Mouse (Mus musculus) kidney, embryonic 15.5 days (tissue): ENCODE data around the gene Nsun2. TPM values are rescaled to one million over a fixed set of nuclear protein-coding genes. Genes with fewer than 3 reads are reported as not detected.

Source experiments
- ATAC-seq: fragments of 200-750 bp; cut with Nextera tagmentation; replicated peaks from 2 replicates; pipeline ENCODE4 v1.8.0; 2017; ENCODE audit warnings: moderate TSS enrichment; ENCODE audit not compliant: low FRiP score
- H3K27ac ChIP-seq: fragments of 300-500 bp; sonication (generic); 2 replicates; pipeline ENCODE4 v1.5.1; 2015; ENCODE audit warnings: mild to moderate bottlenecking, inconsistent platforms
- H3K27me3 ChIP-seq: fragments of 300-500 bp; sonication (generic); 2 replicates; pipeline ENCODE4 v1.6.1; 2015; ENCODE audit warnings: inconsistent platforms
- H3K36me3 ChIP-seq: fragments of 300-500 bp; sonication (generic); 2 replicates; pipeline ENCODE4 v1.6.1; 2015; ENCODE audit warnings: inconsistent platforms
- H3K4me1 ChIP-seq: fragments of 300-500 bp; sonication (generic); 2 replicates; pipeline ENCODE4 v1.6.1; 2015; ENCODE audit warnings: inconsistent platforms
- H3K4me2 ChIP-seq: fragments of 300-500 bp; sonication (generic); 2 replicates; pipeline ENCODE4 v1.6.1; 2015; ENCODE audit warnings: moderate library complexity, mild to moderate bottlenecking, inconsistent platforms
- H3K4me3 ChIP-seq: fragments of 300-500 bp; sonication (generic); replicated peaks from 2 replicates; pipeline ENCODE4 v1.5.1; 2015; ENCODE audit warnings: mild to moderate bottlenecking, inconsistent platforms
- H3K9ac ChIP-seq: fragments of 300-500 bp; sonication (generic); 2 replicates; pipeline ENCODE4 v1.6.1; 2015; ENCODE audit warnings: mild to moderate bottlenecking, inconsistent platforms
- H3K9me3 ChIP-seq: fragments of 300-500 bp; sonication (generic); replicated peaks from 2 replicates; pipeline ENCODE4 v1.6.1; 2016; ENCODE audit warnings: inconsistent platforms
- WGBS: fragments of 180-500 bp; shearing (Covaris S2); methylation state at CpG from one replicate; pipeline ENCODE4 v1.1.7; 2015; ENCODE audit warnings: mixed read lengths; 5-methylcytosine and 5-hydroxymethylcytosine counted together
- polyA plus RNA-seq: library from polyadenylated mRNA; unstranded; fragments of >200 nt; fragmentation: Nextera tagmentation; extraction: Ambion mirVana; gene quantifications from 2 replicates; pipeline ENCODE4 v1.2.1, GENCODE M21; 2015

Nsun2 gene
- polyA plus RNA-seq: 130 TPM in 2 replicates

DNA sequence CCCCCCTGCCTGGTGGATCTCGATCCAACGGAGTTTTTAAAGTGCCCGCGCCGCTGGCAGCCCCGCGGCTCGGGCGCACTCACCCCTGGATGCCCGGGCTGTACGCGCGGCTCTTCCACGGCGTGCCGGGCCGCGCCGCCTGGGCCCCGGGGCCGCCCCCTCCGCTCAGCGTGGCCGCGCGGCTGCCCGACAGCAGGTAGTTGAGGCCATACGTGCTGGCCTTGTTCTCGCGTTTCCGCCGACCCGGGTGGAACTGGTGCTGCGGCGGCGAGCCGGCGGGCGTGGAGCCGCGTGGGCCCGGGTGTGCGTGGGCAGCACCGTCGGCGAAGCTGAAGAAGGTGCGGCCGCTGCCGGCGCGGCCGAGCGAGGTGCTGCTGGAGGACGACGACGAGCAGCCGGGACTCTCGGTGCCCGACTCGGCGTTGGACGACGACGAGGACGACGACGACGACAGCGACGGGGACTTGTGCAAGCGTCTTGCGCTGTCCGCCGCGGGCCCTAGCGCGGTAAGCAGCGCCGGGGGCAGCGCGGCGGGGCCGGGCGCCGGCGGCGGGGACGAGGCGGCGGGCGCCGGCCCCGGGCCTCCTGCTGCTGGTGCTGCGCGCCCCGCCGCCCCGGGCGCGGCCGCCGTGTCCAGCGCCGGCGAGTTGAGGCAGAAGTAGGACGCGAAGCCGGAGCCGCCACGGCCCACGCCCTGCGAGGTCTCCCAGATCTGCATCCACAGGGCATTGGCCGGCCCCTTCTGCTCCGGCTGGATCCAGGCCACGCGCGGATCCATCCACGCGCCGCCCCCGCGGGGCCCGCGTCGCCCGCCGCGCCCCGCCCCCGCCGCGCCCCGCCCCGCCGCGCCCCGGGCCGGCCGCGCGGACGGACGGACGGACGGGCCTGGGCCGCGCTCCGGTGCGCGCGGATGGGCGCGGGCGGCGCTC, at the start of gene Nsun2:
Gene Nsun2 (plus strand): TSS at position 342 of the 929 bp plus-strand sequence.
- H3K27ac ChIP-seq: peak within 1 kb of the TSS; percentile 96
- H3K4me1 ChIP-seq: peaks cover 47% of the 10 kb centered on the region
- peaks cover 18% of the 10 kb centered on the region for H3K36me3 ChIP-seq
- H3K4me2 ChIP-seq: peak within 1 kb of the TSS; percentile 83
- no peak for ATAC-seq
- peak within 1 kb of the TSS; percentile 79 for H3K4me3 ChIP-seq
- H3K9me3 ChIP-seq: no peaks in the 10 kb centered on the region
- no peaks in the 10 kb centered on the region for H3K27me3 ChIP-seq
- H3K9ac ChIP-seq: peak within 1 kb of the TSS; percentile 90
- under 1% methylated on average over 112 of the region's 155 CpGs for WGBS

DNA sequence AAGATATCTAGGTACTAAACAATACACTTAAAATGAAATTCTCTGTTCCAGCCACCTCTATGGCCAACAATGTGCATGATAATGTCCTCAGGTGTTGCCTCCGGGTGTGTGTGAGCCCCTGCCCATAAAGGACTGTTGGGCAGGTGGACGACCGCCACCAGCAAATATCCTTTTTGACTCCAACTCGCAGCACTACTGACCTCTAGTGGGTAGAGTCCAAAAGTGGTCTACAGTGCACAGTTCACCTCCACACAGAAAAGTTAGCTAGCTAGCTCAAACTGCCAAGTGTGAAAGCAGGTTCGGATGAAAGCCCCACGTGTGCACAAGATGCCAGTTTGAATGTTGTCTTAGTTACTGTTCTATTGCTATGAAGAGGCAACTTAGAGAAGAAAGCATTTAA, 48.2 kb upstream of the Nsun2 start:
- peaks cover 73% of the 10 kb centered on the region for H3K27me3 ChIP-seq
- WGBS: 13% methylated on average over 6 of the region's 6 CpGs

DNA sequence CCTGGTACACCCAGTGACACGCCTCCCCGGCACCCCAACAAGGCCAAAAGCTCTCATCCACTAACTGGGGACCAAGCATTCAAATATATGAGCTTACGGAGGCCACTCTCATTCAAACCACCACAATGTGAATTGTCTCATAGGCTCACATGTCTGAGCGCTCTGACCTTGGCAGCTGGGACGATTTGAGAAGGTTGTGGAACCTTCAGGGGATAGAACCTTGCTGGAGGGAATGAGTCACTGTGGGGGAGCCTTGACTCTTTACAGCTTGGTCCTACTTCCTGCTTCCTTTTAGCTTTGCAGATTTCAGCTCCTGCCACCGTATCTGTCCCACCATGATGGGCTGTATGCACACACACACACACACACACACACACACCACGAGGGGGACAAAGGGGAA, 47.7 kb upstream of the Nsun2 start:
- Histone ChIP-seq H3K4me2 (no peak overlapping the region), H3K4me3 (no peak overlapping the region), H3K27me3 (peaks cover 69% of the 10 kb centered on the region), H3K27ac (no peak overlapping the region), H3K36me3 (no peaks in the 10 kb centered on the region), H3K4me1 (peaks cover 37% of the 10 kb centered on the region), H3K9me3 (no peaks in the 10 kb centered on the region), H3K9ac (no peak overlapping the region)
- ATAC-seq: no peak
- 68% methylated on average over 7 of the region's 7 CpGs for WGBS

More for the DNA sequence above, 48.2 kb upstream of the Nsun2 start:
- no peak overlapping the region for H3K4me2 ChIP-seq
- H3K36me3 ChIP-seq: no peaks in the 10 kb centered on the region
- ATAC-seq: no peak
- H3K4me1 ChIP-seq: peaks cover 38% of the 10 kb centered on the region
- H3K9ac ChIP-seq: no peak overlapping the region
- no peak overlapping the region for H3K27ac ChIP-seq
- H3K4me3 ChIP-seq: no peak overlapping the region
- H3K9me3 ChIP-seq: no peaks in the 10 kb centered on the region

DNA sequence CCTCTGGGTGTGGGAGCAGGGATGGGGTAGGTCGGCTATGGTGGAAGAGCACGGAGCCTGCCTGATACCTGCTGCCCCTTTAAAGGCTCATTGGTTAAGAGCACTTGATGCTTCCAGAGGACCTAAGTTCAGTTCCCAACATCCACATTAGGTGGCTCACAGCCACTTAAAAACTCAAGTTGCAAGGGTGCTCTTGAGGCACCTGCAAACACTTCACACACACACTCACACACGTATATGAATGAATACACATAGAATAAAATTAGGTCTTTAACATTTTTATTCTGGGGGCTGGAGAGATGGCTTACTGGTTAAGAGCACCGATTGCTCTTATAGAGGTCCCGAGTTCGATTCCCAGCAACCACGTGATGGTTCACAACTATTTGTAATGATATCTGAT, 46.4 kb upstream of the Nsun2 start:
- Histone ChIP-seq H3K4me1 (peaks cover 24% of the 10 kb centered on the region), H3K27me3 (peaks cover 56% of the 10 kb centered on the region), H3K9me3 (no peaks in the 10 kb centered on the region), H3K4me2 (peak overlapping the region; percentile 63), H3K27ac (no peak overlapping the region), H3K9ac (no peak overlapping the region), H3K36me3 (no peaks in the 10 kb centered on the region), H3K4me3 (no peak overlapping the region)
- 88% methylated on average over 7 of the region's 7 CpGs for WGBS
- ATAC-seq: no peak

DNA sequence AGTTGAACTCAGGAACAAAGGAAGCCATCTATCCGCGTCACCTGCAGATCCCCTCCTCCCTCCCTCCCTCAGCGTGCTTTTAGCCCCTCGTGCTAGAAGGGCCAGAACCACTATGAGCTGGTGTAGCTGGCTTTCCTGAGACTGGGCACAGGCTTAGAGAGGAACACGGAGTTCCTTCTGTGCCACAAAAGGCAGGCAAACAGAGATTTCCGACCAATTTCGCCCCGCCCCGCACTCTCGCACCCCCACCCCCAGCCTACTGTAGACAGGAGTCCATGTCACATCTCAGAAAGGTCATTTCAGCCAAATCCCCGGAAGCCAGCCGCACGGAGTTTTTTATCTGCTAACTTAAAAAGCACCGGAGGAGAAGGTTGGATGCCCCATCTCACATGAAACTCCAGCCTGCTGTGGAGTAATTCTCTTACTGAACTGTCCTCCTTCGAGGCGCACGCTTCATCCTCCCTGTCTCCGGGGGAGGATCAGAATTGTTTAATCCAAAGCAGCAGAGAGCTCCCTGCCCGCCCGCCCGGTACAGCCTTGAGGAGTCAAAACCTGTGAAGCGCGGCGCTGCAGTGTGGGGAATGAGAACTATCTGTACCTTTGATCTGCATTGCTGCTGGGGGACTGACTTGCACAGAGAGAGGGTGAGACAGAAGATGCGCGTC, 45.8 kb upstream of the Nsun2 start:
- H3K27me3 ChIP-seq: peaks cover 50% of the 10 kb centered on the region
- no peaks in the 10 kb centered on the region for H3K9me3 ChIP-seq
- peak; percentile 81 for ATAC-seq
- WGBS: 1% methylated on average over 26 of the region's 26 CpGs
- H3K4me2 ChIP-seq: peak overlapping the region; percentile 63
- no peaks in the 10 kb centered on the region for H3K36me3 ChIP-seq
- no peak overlapping the region; the same call in 1 of the 2 replicates for H3K27ac ChIP-seq
- peak overlapping the region; percentile 35 for H3K4me3 ChIP-seq
- peaks cover 20% of the 10 kb centered on the region for H3K4me1 ChIP-seq
- H3K9ac ChIP-seq: peak overlapping the region; percentile 21

DNA sequence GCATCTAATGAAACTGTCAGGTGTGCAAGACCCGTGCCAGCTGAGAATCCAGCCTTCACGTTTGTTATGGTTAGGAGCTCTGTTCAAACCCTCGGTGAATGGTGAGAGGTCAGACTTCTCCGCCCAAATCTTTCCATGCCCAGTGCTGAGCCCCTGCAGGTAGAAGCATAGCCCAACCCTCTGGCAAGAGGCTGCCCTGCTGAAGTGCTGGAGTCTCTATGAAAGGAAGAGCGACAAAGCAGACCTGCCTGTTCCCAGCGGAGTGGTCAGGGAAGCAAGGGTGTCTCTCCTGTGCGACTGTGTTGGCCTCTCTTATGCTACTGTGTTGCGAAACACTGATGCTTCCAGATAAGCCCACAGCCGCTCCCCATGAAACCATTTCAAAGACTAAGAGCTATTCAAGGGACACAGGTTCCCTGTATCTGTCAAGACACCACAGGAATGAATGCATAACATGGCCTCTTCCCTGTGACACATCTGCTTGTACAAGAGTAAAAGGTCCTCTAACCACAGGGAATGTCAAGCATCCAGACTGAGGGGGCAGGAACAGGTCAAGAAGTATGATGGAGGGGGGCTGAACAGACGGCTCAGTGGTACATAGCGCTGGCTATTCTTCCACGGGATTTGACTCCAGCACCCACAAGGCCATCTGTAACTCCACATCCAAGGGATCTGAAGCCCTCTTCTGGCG, 44.8 kb upstream of the Nsun2 start:
- Histone ChIP-seq H3K9ac (no peak overlapping the region), H3K4me2 (peak overlapping the region; percentile 63), H3K27ac (no peak overlapping the region), H3K4me3 (no peak overlapping the region), H3K9me3 (no peaks in the 10 kb centered on the region), H3K4me1 (peaks cover 20% of the 10 kb centered on the region), H3K36me3 (no peaks in the 10 kb centered on the region), H3K27me3 (peaks cover 40% of the 10 kb centered on the region)
- WGBS: 36% methylated on average over 13 of the region's 13 CpGs
- no peak for ATAC-seq

DNA sequence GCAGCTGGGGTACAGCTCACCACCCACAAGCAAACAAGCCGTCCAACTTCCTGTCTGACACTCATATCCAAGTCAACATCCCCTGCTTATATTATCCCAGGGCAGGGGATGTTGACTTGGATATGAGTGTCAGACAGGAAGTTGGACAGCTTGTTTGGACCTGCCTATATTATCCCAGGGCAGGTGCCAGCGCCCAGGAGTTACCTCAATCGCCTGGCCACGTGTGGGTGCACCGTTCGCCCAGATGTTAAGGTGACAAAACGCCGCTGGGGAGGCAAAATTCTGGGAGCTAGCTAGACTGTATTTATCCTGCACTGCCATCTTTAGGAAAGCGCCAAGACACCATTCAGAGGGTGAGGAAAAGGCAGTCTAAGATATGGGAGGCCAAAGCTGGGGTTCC, 43.8 kb upstream of the Nsun2 start:
- Histone ChIP-seq H3K27ac (no peak overlapping the region), H3K9me3 (no peaks in the 10 kb centered on the region), H3K4me1 (peaks cover 20% of the 10 kb centered on the region), H3K27me3 (peaks cover 32% of the 10 kb centered on the region), H3K9ac (no peak overlapping the region), H3K4me3 (no peak overlapping the region), H3K4me2 (no peak overlapping the region), H3K36me3 (no peaks in the 10 kb centered on the region)
- no peak for ATAC-seq
- WGBS: 74% methylated on average over 9 of the region's 9 CpGs

DNA sequence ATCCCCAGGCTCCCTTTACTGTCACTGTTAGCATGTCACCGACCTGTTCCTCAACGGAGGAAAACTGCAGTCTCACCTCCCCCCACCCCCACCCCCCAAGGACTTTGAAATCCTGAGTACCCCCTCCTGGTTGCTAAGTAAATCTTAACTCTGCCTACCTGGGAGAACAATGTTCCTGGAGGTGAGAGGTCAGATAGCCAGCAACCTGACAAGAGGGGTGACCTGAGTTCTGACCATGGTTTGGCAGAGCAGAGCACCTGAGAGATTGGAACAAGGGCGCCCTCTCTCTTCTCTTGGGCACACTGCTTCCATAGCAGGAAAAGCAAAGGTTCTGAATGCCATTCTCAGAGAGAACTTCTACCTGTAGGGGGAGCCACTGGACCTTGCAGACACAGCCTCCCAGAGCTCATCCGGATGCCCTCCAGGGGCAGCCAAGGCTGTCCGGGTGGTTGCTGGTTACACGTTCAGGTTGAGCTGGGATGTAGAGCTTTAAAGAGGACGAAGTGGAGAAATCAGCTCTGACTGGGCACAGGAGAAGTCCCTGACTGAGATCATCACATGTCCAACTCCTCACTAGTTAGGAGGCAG, 40.6 kb upstream of the Nsun2 start:
- WGBS: 26% methylated on average over 7 of the region's 7 CpGs
- peak; percentile 29; the same call in 1 of the 2 replicates for ATAC-seq
- no peak overlapping the region for H3K27ac ChIP-seq
- H3K9ac ChIP-seq: no peak overlapping the region
- no peak overlapping the region for H3K4me3 ChIP-seq
- peaks cover 12% of the 10 kb centered on the region; the same call in 1 of the 2 replicates for H3K27me3 ChIP-seq
- H3K9me3 ChIP-seq: no peaks in the 10 kb centered on the region
- H3K4me1 ChIP-seq: peaks cover 11% of the 10 kb centered on the region
- H3K36me3 ChIP-seq: peaks cover 17% of the 10 kb centered on the region
- no peak overlapping the region for H3K4me2 ChIP-seq

DNA sequence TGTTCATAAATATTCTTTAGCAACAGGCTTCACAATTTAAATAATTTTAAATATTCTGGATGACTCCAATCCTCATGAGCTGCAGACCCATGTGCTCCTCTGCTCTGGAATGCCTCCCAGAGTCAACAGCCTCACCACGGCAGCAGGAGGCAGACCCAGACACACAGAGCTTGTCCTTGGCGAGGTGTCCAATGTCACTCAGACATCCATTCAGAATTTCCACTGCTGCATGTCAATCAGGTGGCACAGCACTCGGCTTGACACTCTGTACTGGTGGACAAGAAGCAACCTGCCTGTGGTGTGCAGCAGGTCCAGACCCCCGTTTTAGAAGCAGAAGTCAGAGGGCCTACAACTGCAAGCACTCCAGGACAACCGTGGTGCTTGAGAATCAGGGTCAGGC, 35.3 kb upstream of the Nsun2 start:
- no peaks in the 10 kb centered on the region for H3K9me3 ChIP-seq
- WGBS: 83% methylated on average over 5 of the region's 5 CpGs
- H3K4me2 ChIP-seq: no peak overlapping the region
- no peak for ATAC-seq
- no peak overlapping the region for H3K4me3 ChIP-seq
- H3K27me3 ChIP-seq: no peaks in the 10 kb centered on the region
- H3K9ac ChIP-seq: no peak overlapping the region
- H3K36me3 ChIP-seq: peaks cover 71% of the 10 kb centered on the region
- no peak overlapping the region for H3K27ac ChIP-seq
- H3K4me1 ChIP-seq: no peaks in the 10 kb centered on the region

DNA sequence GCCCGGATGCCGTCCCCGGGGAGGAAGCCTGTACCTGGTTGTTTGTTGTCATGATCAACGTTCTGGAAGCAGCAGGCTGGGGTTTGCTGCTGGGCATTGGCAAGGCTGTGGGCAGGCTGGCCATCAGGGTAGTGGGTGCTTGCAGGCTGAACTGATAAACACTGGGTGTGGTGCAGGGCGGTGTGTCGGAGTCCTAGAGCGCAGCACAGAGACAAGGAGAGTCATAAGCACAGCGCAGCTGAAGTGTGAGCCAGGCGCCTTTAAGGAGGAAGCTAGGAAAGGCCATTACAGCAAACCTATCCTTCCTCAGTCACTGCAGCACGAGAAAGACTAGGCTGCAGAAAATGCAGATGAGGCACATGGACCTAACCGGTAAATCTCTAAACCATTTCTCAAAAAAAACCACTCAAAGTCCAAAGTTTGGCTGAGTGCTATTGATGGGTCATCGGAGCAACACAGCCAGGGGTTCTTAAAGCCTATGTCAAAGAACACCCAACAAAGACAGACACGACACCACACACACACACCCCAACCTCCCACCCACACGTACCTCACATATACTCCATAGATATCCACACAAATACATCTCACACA, 31.3 kb upstream of the Nsun2 start:
- no peak for ATAC-seq
- no peak overlapping the region for H3K4me3 ChIP-seq
- H3K27ac ChIP-seq: no peak overlapping the region
- no peaks in the 10 kb centered on the region for H3K27me3 ChIP-seq
- WGBS: 94% methylated on average over 14 of the region's 14 CpGs
- no peaks in the 10 kb centered on the region for H3K4me1 ChIP-seq
- no peak overlapping the region for H3K4me2 ChIP-seq
- no peak overlapping the region for H3K9ac ChIP-seq
- peaks cover 97% of the 10 kb centered on the region for H3K36me3 ChIP-seq
- H3K9me3 ChIP-seq: no peaks in the 10 kb centered on the region

DNA sequence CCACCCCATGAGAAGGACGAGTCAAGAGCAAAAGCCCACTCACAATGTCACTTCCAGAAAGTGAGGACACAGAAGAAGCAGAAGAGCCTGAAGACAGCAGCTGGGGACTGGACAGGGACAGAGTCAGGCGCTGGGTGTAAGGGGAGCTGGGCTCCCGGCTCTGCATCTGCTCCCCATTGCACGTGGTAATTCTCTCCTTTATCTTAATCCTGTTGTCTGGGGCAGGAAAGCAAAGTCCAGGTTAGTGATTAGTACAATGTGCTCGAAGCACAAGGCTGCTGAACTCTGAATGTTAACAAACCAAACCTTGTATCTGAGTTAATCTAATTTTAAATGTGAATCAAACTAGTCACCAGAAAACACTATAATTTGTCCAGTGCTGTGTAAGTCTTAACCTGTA, 30.7 kb upstream of the Nsun2 start:
- no peak for ATAC-seq
- Histone ChIP-seq H3K4me3 (no peak overlapping the region), H3K4me1 (no peaks in the 10 kb centered on the region), H3K27me3 (no peaks in the 10 kb centered on the region), H3K9me3 (no peaks in the 10 kb centered on the region), H3K36me3 (peaks cover 97% of the 10 kb centered on the region), H3K27ac (no peak overlapping the region), H3K4me2 (no peak overlapping the region), H3K9ac (no peak overlapping the region)
- WGBS: 85% methylated on average over 5 of the region's 5 CpGs
